In genomic region chr13:104918663-104919062, GRCm38 (mm10) we compare ENCODE assay signal across 11 mouse cellular contexts. TPM values are rescaled to one million over a fixed set of nuclear protein-coding genes. Genes with fewer than 3 reads are reported as not detected.
A peak's percentile ranks its signal among the peaks of the same experiment; 100 is the strongest.
DNase-seq lines count a peak whose midpoint lies in the region; ATAC-seq and TF ChIP-seq lines count a peak whose summit lies in the region.
"Had no signal": no experiment of that assay in that cellular context is flagged by ENCODE, and none has a peak within 500 bp of the region (broad histone marks: within the 10 kb centered on the region; RNA-seq: fewer than 3 reads in every experiment).

No protein-coding gene starts in this region.

- peak; percentile 52 for TF ChIP-seq CTCF in midbrain, postnatal 0 days (IDR thresholded peaks at IDR 0.05)

- no peak overlapping the region for H3K9ac ChIP-seq in midbrain, postnatal 0 days (replicated peaks; ENCODE audit: low read length, poor library complexity, severe bottlenecking)
- no peak overlapping the region for H3K9ac ChIP-seq in midbrain, embryonic 11.5 days (ENCODE audit: low read length)
- no peak overlapping the region for H3K9ac ChIP-seq in embryonic facial prominence, embryonic 11.5 days (replicated peaks; ENCODE audit: low read length)
- H3K9ac ChIP-seq in midbrain, embryonic 13.5 days (replicated peaks): no peak overlapping the region
- H3K9ac ChIP-seq: forebrain, embryonic 15.5 days; liver, embryonic 13.5 days had no signal

- H3K4me1 ChIP-seq in midbrain, postnatal 0 days (ENCODE audit: insufficient read depth, low read length): no peaks in the 10 kb centered on the region
- H3K4me1 ChIP-seq in midbrain, embryonic 11.5 days (ENCODE audit: control insufficient read depth, insufficient read depth, low read length): no peaks in the 10 kb centered on the region
- no peaks in the 10 kb centered on the region for H3K4me1 ChIP-seq in embryonic facial prominence, embryonic 11.5 days (ENCODE audit: control insufficient read depth, insufficient read depth, low read length)
- H3K4me1 ChIP-seq in midbrain, embryonic 13.5 days (replicated peaks): 0 out of 2 replicates have a peak, but pooled peaks cover 2% of the 10 kb centered on the region
- H3K4me1 ChIP-seq: liver, embryonic 13.5 days had no signal

- no peak overlapping the region for H3K4me3 ChIP-seq in midbrain, postnatal 0 days (ENCODE audit: low read depth, low read length)
- H3K4me3 ChIP-seq in midbrain, embryonic 11.5 days (ENCODE audit: low read depth, low read length): no peak overlapping the region
- no peak overlapping the region for H3K4me3 ChIP-seq in embryonic facial prominence, embryonic 11.5 days (ENCODE audit: low read depth, low read length)
- no peak overlapping the region for H3K4me3 ChIP-seq in midbrain, embryonic 13.5 days (replicated peaks)
- H3K4me3 ChIP-seq: forebrain, embryonic 15.5 days; liver, embryonic 13.5 days had no signal

- DNase-seq in embryo, embryonic 10 days (ENCODE audit: low spot score): peak; percentile 55
- DNase-seq in embryo, embryonic 9.5 days (ENCODE audit: extremely low spot score): no peak
- DNase-seq in midbrain, postnatal 0 days (ENCODE audit: low spot score): no peak
- DNase-seq in midbrain, embryonic 11.5 days (ENCODE audit: low spot score, missing footprints): no peak
- DNase-seq in embryonic facial prominence, embryonic 11.5 days (ENCODE audit: low spot score): peak; percentile 52
- DNase-seq in thymus, postnatal 4 days: peak; percentile 54
- DNase-seq: liver, embryonic 13.5 days had no signal

- H3K27me3 ChIP-seq in midbrain, postnatal 0 days (ENCODE audit: insufficient read depth, low read length): no peaks in the 10 kb centered on the region
- H3K27me3 ChIP-seq in midbrain, embryonic 11.5 days (ENCODE audit: control insufficient read depth, insufficient read depth, low read length): no peaks in the 10 kb centered on the region
- no peaks in the 10 kb centered on the region for H3K27me3 ChIP-seq in embryonic facial prominence, embryonic 11.5 days (ENCODE audit: control insufficient read depth, insufficient read depth, low read length)
- no peaks in the 10 kb centered on the region for H3K27me3 ChIP-seq in midbrain, embryonic 13.5 days
- H3K27me3 ChIP-seq: forebrain, embryonic 15.5 days; liver, embryonic 13.5 days had no signal

- H3K9me3 ChIP-seq in midbrain, postnatal 0 days (ENCODE audit: low read length): no peaks in the 10 kb centered on the region
- no peaks in the 10 kb centered on the region for H3K9me3 ChIP-seq in midbrain, embryonic 11.5 days (ENCODE audit: control insufficient read depth, low read length)
- H3K9me3 ChIP-seq in embryonic facial prominence, embryonic 11.5 days (replicated peaks; ENCODE audit: control insufficient read depth, low read length): no peaks in the 10 kb centered on the region
- no peaks in the 10 kb centered on the region for H3K9me3 ChIP-seq in midbrain, embryonic 13.5 days
- H3K9me3 ChIP-seq: forebrain, embryonic 15.5 days; liver, embryonic 13.5 days had no signal

- no peak overlapping the region for H3K27ac ChIP-seq in midbrain, postnatal 0 days (ENCODE audit: low read depth, low read length)
- no peak overlapping the region for H3K27ac ChIP-seq in midbrain, embryonic 11.5 days (ENCODE audit: low read depth, low read length)
- no peak overlapping the region for H3K27ac ChIP-seq in embryonic facial prominence, embryonic 11.5 days (replicated peaks; ENCODE audit: low read depth, low read length)
- no peak overlapping the region for H3K27ac ChIP-seq in midbrain, embryonic 13.5 days
- H3K27ac ChIP-seq: forebrain, embryonic 15.5 days; liver, embryonic 13.5 days had no signal

- no peak for ATAC-seq in midbrain, postnatal 0 days (ENCODE audit: low FRiP score)
- no peak for ATAC-seq in midbrain, embryonic 11.5 days (ENCODE audit: low FRiP score)
- no peak for ATAC-seq in embryonic facial prominence, embryonic 11.5 days (replicated peaks; ENCODE audit: insufficient number of reproducible peaks, low FRiP score, low TSS enrichment, low read depth)
- ATAC-seq in midbrain, embryonic 13.5 days: no peak
- ATAC-seq in inflammation-experienced regulatory T-cells, adult 6 months: no peak
- ATAC-seq: forebrain, embryonic 15.5 days; hindbrain, embryonic 16.5 days had no signal

- H3K4me2 ChIP-seq in midbrain, postnatal 0 days (ENCODE audit: low read depth, low read length, poor library complexity, severe bottlenecking): no peak overlapping the region
- no peak overlapping the region for H3K4me2 ChIP-seq in midbrain, embryonic 11.5 days
- H3K4me2 ChIP-seq in embryonic facial prominence, embryonic 11.5 days (ENCODE audit: low read depth, low read length): no peak overlapping the region
- H3K4me2 ChIP-seq in midbrain, embryonic 13.5 days (replicated peaks): no peak overlapping the region
- H3K4me2 ChIP-seq: forebrain, embryonic 15.5 days; liver, embryonic 13.5 days had no signal

- 82% methylated on average over 16 of the region's 16 CpGs for WGBS in midbrain, postnatal 0 days
- WGBS in midbrain, embryonic 11.5 days: 81% methylated on average over 16 of the region's 16 CpGs
- 80% methylated on average over 16 of the region's 16 CpGs for WGBS in embryonic facial prominence, embryonic 11.5 days
- 81% methylated on average over 16 of the region's 16 CpGs for WGBS in midbrain, embryonic 13.5 days

- H3K36me3 ChIP-seq in midbrain, postnatal 0 days (ENCODE audit: insufficient read depth, low read length): no peaks in the 10 kb centered on the region
- H3K36me3 ChIP-seq in midbrain, embryonic 11.5 days (ENCODE audit: control insufficient read depth, insufficient read depth, low read length): no peaks in the 10 kb centered on the region
- no peaks in the 10 kb centered on the region for H3K36me3 ChIP-seq in embryonic facial prominence, embryonic 11.5 days (replicated peaks; ENCODE audit: control insufficient read depth, insufficient read depth, low read depth, low read length)
- no peaks in the 10 kb centered on the region for H3K36me3 ChIP-seq in midbrain, embryonic 13.5 days
- H3K36me3 ChIP-seq: forebrain, embryonic 15.5 days; liver, embryonic 13.5 days had no signal

RNA-seq across cellular contexts. Expression of gene Shisal2b, which starts 55.0 kb away (rescaled TPM):
- 0.82 and 0.94 TPM in 2 replicates for total RNA-seq in midbrain, postnatal 0 days (2014; rRNA removed)
- polyA plus RNA-seq in midbrain, postnatal 0 days (2015; fragmentation: Nextera tagmentation; extraction: Ambion mirVana): 3.5 and 4.0 TPM in 2 replicates
- 0.37 and 0.70 TPM in 2 replicates for polyA plus RNA-seq in midbrain, embryonic 11.5 days (2014; fragmentation: Nextera tagmentation; extraction: Ambion mirVana)
- 0.35 and 0.47 TPM in 2 replicates for polyA plus RNA-seq in embryonic facial prominence, embryonic 11.5 days (2014; fragmentation: Nextera tagmentation; extraction: Ambion mirVana)
- 0.71 and 1.0 TPM in 2 replicates for polyA plus RNA-seq in midbrain, embryonic 13.5 days (2015; fragmentation: Nextera tagmentation; extraction: Ambion mirVana)
- 1 to 10 TPM in 1 of 3 experiments, not detected in 2; 1.6 TPM for polyA plus RNA-seq in inflammation-experienced regulatory T-cells, adult 6 months (2017; shearing (Covaris generic))
- polyA plus RNA-seq: liver, embryonic 13.5 days had no signal

Comparison
In these comparisons a context has a peak if more than half of its experiments do, and no peak if none do; other contexts are left out.
1. DNase-seq: peak in embryo, embryonic 10 days (single experiment), embryonic facial prominence, embryonic 11.5 days (single experiment) and thymus, postnatal 4 days (single experiment); none in embryo, embryonic 9.5 days (single experiment), midbrain, postnatal 0 days (single experiment) and midbrain, embryonic 11.5 days (single experiment).